Mouse (Mus musculus) lung, adult 2 months (tissue): ENCODE results near the gene Gpr179. TPM values are rescaled to one million over a fixed set of nuclear protein-coding genes. Genes with fewer than 3 reads are reported as not detected.
A peak's percentile ranks its signal among the peaks of the same experiment; 100 is the strongest.
"Not testable (repeated sequence)": the region's sequence is repeated elsewhere in the genome, so short reads cannot be mapped to it uniquely, and the experiment has no call there.

Experiments
- DNase-seq: peaks from one replicate; pipeline ENCODE4 v3.0.0; 2022
- H3K4me1 ChIP-seq: fragments of 200-500 bp; 2 replicates; pipeline ENCODE4 v1.6.1; 2011; ENCODE audit warnings: low read length; ENCODE audit not compliant: control insufficient read depth, insufficient read depth
- H3K4me3 ChIP-seq: fragments of 200-500 bp; replicated peaks from 2 replicates; pipeline ENCODE3; 2011; ENCODE audit warnings: low read depth, mild to moderate bottlenecking, control low read depth, low read length; ENCODE audit errors: extremely low read depth
- CTCF ChIP-seq: fragments of 200-500 bp; IDR thresholded peaks from 2 replicates; pipeline ENCODE4 v1.5.1; 2011; ENCODE audit warnings: mild to moderate bottlenecking, low read length, control low read depth; ENCODE audit not compliant: insufficient read depth
- POLR2A ChIP-seq: fragments of 200-500 bp; IDR thresholded peaks from 2 replicates; pipeline ENCODE4 v1.6.1; 2011; ENCODE audit warnings: low read depth, mild to moderate bottlenecking, control low read depth, low read length, borderline replicate concordance; ENCODE audit errors: extremely low read depth
- WGBS: fragments of 180-500 bp; shearing (Covaris S2); methylation state at CpG from one replicate; pipeline ENCODE4 v1.1.7; 2018; 5-methylcytosine and 5-hydroxymethylcytosine counted together
- polyA plus RNA-seq: library from polyadenylated mRNA; depleted of rRNA; stranded (reverse); fragments of >200 nt; gene quantifications from 2 replicates; pipeline ENCODE4 v1.2.3, GENCODE M21; 2012

The Gpr179 gene
- polyA plus RNA-seq, 1 experiment, result 0.24 TPM

DNA sequence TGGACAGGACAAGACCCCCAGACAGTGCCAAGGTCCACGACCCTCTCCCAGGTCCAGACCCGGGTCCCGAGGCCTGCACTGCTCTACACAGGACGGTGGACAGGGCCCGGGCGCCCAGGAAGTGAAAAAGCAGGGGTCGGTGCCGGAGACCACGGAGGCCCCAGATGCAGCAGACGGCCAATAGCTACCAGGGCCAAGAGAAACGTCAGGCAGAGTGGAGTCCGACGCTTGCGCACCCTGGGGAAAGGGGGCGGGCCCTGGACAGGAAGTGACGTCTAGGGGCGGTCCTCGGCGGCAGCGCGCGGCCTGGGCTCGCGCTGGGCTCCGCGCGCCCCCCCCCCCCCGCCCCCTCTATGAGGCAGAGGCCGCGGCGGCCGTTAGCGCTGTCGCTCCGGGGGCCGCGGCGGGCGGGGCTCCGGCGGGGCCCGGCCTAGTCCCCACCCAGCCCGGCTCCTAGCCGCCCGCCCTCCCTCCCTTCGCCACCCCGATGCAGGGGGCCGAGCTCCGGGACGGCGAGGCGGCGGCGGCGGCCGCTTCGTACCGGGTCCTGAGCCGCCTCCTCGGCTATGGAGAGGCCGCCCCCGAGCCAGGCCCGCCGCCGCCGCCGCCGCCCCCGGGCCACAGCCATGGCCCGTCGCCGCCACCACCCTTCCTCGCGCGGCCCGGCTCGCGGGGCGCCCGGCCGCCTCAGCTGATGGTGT lies 10.2 kb upstream of the Gpr179 start, which contains the start of gene Socs7:
TSS of gene Socs7 (plus strand) at position 604 of the 701 bp plus-strand sequence.
- Histone ChIP-seq H3K4me1 (peaks cover 10% of the 10 kb centered on the region), H3K4me3 (peak within 1 kb of the TSS; percentile 85)
- under 1% methylated on average over 37 of the region's 81 CpGs for WGBS
- peak; percentile 95 for DNase-seq
- TF ChIP-seq CTCF, result no peak
- peak; percentile 62; the same call in 1 of the 2 replicates for TF ChIP-seq POLR2A

DNA sequence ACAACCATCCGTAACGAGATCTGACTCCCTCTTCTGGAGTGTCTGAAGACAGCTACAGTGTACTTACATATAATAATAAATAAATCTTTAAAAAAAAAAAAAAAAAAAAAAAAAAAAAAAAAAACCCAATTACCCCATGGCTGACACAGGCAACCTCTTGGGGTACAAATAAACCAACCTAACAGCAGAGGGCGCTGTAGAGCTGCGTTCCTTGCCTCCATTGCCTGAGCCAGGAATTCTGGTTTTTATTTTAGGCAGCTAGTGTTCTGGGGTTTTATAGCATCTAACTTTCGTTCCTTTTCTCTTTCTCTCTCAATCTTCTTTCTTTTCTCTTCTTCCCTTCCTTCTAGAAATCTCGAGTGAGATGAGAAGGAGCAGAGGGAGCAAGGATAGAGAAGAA lies 5.8 kb upstream of the Gpr179 start:
- TF ChIP-seq CTCF, result peak; percentile 87
- H3K4me3 ChIP-seq, H3K4me1 ChIP-seq: not testable (repeated sequence)
- WGBS, result 16% methylated on average over 6 of the region's 6 CpGs
- peak; percentile 67 for DNase-seq

- WGBS, result 86% methylated on average over 7 of the region's 7 CpGs
- no peaks in the 10 kb centered on the region for H3K4me1 ChIP-seq
- TF ChIP-seq POLR2A, result no peak
- no peak for TF ChIP-seq CTCF
These were observed 3.4 kb upstream of the Gpr179 start for GRCm38 (mm10) chr11:97355247-97355646.

DNA sequence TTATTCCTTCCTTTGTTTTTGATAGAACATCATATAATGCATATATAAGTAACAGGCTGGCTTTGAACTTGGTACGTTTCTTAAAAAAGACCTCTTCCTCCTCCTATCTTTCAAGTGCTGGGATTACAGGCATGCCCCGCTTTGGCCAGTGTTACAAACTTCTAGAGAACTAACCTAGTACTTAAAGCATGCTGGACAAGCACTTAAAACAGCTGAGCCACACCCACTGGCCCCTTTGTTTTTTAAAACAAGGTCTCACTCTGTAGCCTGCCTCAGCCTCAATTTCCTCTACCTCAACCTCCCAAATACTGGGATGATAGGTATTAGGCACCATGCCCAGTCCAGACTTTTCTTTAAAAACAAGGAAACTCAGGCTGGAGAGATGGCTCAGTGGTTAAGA lies 2.8 kb upstream of the Gpr179 start:
- TF ChIP-seq POLR2A (no peak), CTCF (no peak)
- no peak overlapping the region for H3K4me3 ChIP-seq
- 44% methylated on average over 2 of the region's 2 CpGs for WGBS
- no peaks in the 10 kb centered on the region for H3K4me1 ChIP-seq
- DNase-seq, result no peak

More at GRCm38 (mm10) chr11:97355247-97355646, 3.4 kb upstream of the Gpr179 start:
- no peak for DNase-seq
- no peak overlapping the region for H3K4me3 ChIP-seq

DNA sequence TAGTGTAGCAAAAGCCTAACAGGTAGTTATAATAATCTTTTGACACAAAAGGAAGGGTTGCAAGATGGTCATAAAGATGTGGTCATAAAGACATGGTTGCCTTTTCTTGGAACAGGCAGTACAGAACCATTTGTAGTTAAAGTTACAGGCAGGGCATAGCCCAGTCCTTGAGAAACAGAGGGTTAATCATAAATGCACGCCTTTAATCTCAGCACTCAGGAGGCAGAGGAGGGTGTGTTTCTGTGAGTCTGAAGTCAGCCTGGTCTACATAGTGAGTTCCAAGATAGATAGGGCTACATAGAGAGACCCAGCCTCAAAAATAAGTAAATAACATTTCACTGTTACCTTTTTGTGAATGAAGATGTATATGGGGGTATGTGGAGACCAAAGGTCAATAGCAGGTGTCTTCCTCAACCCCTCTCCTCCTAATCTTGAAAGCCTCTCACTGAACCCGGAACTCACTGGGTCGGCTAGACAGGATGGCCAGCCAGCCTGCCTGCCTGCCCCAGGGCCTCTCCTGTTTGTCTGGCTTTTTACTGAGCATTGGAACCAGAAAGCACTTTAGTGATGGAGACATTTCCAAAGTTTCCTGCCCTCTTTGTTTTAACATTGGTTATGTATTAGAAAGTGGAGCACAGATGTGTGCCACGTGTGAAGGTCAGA lies 1.2 kb upstream of the Gpr179 start:
- DNase-seq, result no peak
- WGBS, result 63% methylated on average over 4 of the region's 4 CpGs
- H3K4me1 ChIP-seq, result no peaks in the 10 kb centered on the region
- H3K4me3 ChIP-seq, result no peak overlapping the region
- TF ChIP-seq POLR2A, result no peak
- TF ChIP-seq CTCF, result no peak

GRCm38 (mm10) chr11:97350035-97350434 lies 1.8 kb downstream of the Gpr179 start:
- TF ChIP-seq CTCF (no peak), POLR2A (no peak)
- H3K4me3 ChIP-seq, result no peak overlapping the region
- peak; percentile 52 for DNase-seq
- 47% methylated on average over 2 of the region's 2 CpGs for WGBS
- no peaks in the 10 kb centered on the region for H3K4me1 ChIP-seq

GRCm38 (mm10) chr11:97347291-97347690 lies 4.6 kb downstream of the Gpr179 start:
- TF ChIP-seq POLR2A (no peak), CTCF (no peak)
- 68% methylated on average over 9 of the region's 9 CpGs for WGBS
- no peak for DNase-seq
- H3K4me1 ChIP-seq, result no peaks in the 10 kb centered on the region
- H3K4me3 ChIP-seq, result no peak overlapping the region

- H3K4me1 ChIP-seq, result no peaks in the 10 kb centered on the region
- TF ChIP-seq CTCF, result no peak
- no peak for TF ChIP-seq POLR2A
- WGBS, result 83% methylated on average over 9 of the region's 9 CpGs
- no peak for DNase-seq
- H3K4me3 ChIP-seq, result no peak overlapping the region
These were observed 5.5 kb downstream of the Gpr179 start for GRCm38 (mm10) chr11:97346383-97346782.

- no peak for DNase-seq
- 52% methylated on average over 10 of the region's 10 CpGs for WGBS
- no peaks in the 10 kb centered on the region for H3K4me1 ChIP-seq
- no peak overlapping the region for H3K4me3 ChIP-seq
- TF ChIP-seq CTCF (no peak), POLR2A (no peak)
These were observed 6.4 kb downstream of the Gpr179 start for GRCm38 (mm10) chr11:97345446-97345845.

- peaks cover 2% of the 10 kb centered on the region; the same call in 1 of the 2 replicates for H3K4me1 ChIP-seq
- TF ChIP-seq POLR2A (no peak), CTCF (peak; percentile 50; the same call in 1 of the 2 replicates)
- no peak overlapping the region for H3K4me3 ChIP-seq
- DNase-seq, result peak; percentile 62
- WGBS, result 19% methylated on average over 17 of the region's 17 CpGs
These were observed 8.3 kb downstream of the Gpr179 start for GRCm38 (mm10) chr11:97343619-97344018.
